Mouse (Mus musculus): ENCODE data around the gene Dlgap3. TPM values are rescaled to one million over a fixed set of nuclear protein-coding genes. Genes with fewer than 3 reads are reported as not detected.

Gene Dlgap3
- polyA plus RNA-seq, 1 experiment from 2014 or later, result 0.77 TPM

GRCm38 (mm10) chr4:127200769-127201617, 32.0 kb downstream of the Dlgap3 start:
- WGBS, result 66% methylated on average over 13 of the region's 13 CpGs
- H3K4me3 ChIP-seq, result no peak overlapping the region
- H3K27ac ChIP-seq, result 0 out of 2 replicates have a peak overlapping the region, but pooled peaks have one; percentile 13
- H3K4me1 ChIP-seq, result peaks cover 12% of the 10 kb centered on the region
- no peaks in the 10 kb centered on the region for H3K9me3 ChIP-seq
- peaks cover 16% of the 10 kb centered on the region for H3K27me3 ChIP-seq (ENCODE audit: insufficient read depth, poor library complexity, severe bottlenecking)
- H3K36me3 ChIP-seq, result no peaks in the 10 kb centered on the region
- no peak for DNase-seq (ENCODE audit: low spot score)

DNA sequence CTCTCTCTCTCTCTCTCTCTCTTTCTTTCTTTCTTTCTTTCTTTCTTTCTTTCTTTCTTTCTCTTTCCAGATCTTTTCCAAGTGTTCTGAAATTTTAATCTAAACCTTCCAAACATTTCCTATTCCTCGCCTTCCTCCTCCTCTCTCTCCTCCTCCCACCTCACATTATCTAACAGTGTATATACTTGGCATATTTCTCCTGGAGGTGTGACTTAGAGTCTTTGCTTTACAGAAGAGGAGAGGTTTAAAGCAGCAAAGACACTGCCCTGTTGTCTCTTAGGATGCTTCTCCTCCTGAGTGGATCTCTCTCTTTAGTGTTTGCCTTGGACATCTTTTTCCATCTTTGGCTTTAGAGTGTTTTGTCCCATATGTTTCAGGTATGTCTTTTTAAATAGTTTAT, 34.1 kb downstream of the Dlgap3 start:
- H3K4me3 ChIP-seq, result no peak overlapping the region
- H3K36me3 ChIP-seq, result no peaks in the 10 kb centered on the region
- peaks cover 13% of the 10 kb centered on the region; the same call in 1 of the 2 replicates for H3K27me3 ChIP-seq (ENCODE audit: insufficient read depth, poor library complexity, severe bottlenecking)
- H3K27ac ChIP-seq, result no peak overlapping the region
- 45% methylated on average over 1 of the region's 1 CpGs for WGBS
- no peaks in the 10 kb centered on the region for H3K9me3 ChIP-seq
- H3K4me1 ChIP-seq, result peaks cover 12% of the 10 kb centered on the region
- DNase-seq (ENCODE audit: low spot score), result no peak

GRCm38 (mm10) chr4:127211318-127211717, 42.3 kb downstream of the Dlgap3 start:
- no peak overlapping the region for H3K27ac ChIP-seq
- DNase-seq (ENCODE audit: low spot score), result no peak
- peaks cover 47% of the 10 kb centered on the region for H3K27me3 ChIP-seq (ENCODE audit: insufficient read depth, poor library complexity, severe bottlenecking)
- no peaks in the 10 kb centered on the region for H3K9me3 ChIP-seq
- WGBS, result 82% methylated on average over 9 of the region's 9 CpGs
- no peaks in the 10 kb centered on the region for H3K36me3 ChIP-seq
- H3K4me3 ChIP-seq, result no peak overlapping the region
- H3K4me1 ChIP-seq, result 0 out of 2 replicates have a peak, but pooled peaks cover 8% of the 10 kb centered on the region

- Histone ChIP-seq H3K4me1 (0 out of 2 replicates have a peak, but pooled peaks cover 8% of the 10 kb centered on the region), H3K36me3 (no peaks in the 10 kb centered on the region), H3K4me3 (no peak overlapping the region), H3K9me3 (no peaks in the 10 kb centered on the region), H3K27me3 (ENCODE audit: insufficient read depth, poor library complexity, severe bottlenecking) (peaks cover 56% of the 10 kb centered on the region), H3K27ac (no peak overlapping the region)
- WGBS, result 20% methylated on average over 28 of the region's 28 CpGs
- no peak for DNase-seq (ENCODE audit: low spot score)
These were observed 45.5 kb downstream of the Dlgap3 start for GRCm38 (mm10) chr4:127214510-127214909.

DNA sequence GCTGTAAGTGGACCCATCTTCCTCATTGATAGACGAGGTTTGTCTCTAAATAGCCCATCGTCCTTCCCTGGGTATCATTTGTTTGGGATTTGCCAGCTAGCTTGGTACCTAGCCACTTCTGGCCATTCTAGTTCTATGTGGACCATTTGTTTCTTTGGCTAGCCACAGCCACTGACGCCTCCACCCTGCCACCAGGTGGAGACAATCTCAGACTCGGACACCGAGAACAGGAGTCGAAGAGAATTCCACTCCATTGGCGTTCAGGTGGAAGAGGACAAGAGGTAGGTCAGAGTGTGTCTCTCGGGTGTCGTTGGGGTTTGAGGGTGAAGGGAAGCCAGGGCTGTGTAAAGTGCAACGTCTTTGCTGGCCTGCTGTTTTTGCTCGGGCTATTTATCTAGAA, 46.1 kb downstream of the Dlgap3 start:
- no peaks in the 10 kb centered on the region for H3K9me3 ChIP-seq
- DNase-seq (ENCODE audit: low spot score), result no peak
- no peak overlapping the region for H3K27ac ChIP-seq
- peaks cover 56% of the 10 kb centered on the region for H3K27me3 ChIP-seq (ENCODE audit: insufficient read depth, poor library complexity, severe bottlenecking)
- no peaks in the 10 kb centered on the region for H3K36me3 ChIP-seq
- 0 out of 2 replicates have a peak, but pooled peaks cover 8% of the 10 kb centered on the region for H3K4me1 ChIP-seq
- WGBS, result 51% methylated on average over 11 of the region's 11 CpGs
- H3K4me3 ChIP-seq, result no peak overlapping the region

GRCm38 (mm10) chr4:127215799-127216198, 46.8 kb downstream of the Dlgap3 start:
- 0 out of 2 replicates have a peak, but pooled peaks cover 8% of the 10 kb centered on the region for H3K4me1 ChIP-seq
- H3K4me3 ChIP-seq, result no peak overlapping the region
- 51% methylated on average over 5 of the region's 9 CpGs for WGBS
- no peaks in the 10 kb centered on the region for H3K36me3 ChIP-seq
- peaks cover 56% of the 10 kb centered on the region for H3K27me3 ChIP-seq (ENCODE audit: insufficient read depth, poor library complexity, severe bottlenecking)
- DNase-seq (ENCODE audit: low spot score), result no peak
- no peak overlapping the region for H3K27ac ChIP-seq
- H3K9me3 ChIP-seq, result no peaks in the 10 kb centered on the region

GRCm38 (mm10) chr4:127216251-127216651, 47.2 kb downstream of the Dlgap3 start:
- 0 out of 2 replicates have a peak, but pooled peaks cover 8% of the 10 kb centered on the region for H3K4me1 ChIP-seq
- WGBS, result 66% methylated on average over 4 of the region's 4 CpGs
- H3K36me3 ChIP-seq, result no peaks in the 10 kb centered on the region
- H3K4me3 ChIP-seq, result no peak overlapping the region
- H3K27ac ChIP-seq, result no peak overlapping the region
- no peak for DNase-seq (ENCODE audit: low spot score)
- H3K9me3 ChIP-seq, result no peaks in the 10 kb centered on the region
- H3K27me3 ChIP-seq (ENCODE audit: insufficient read depth, poor library complexity, severe bottlenecking), result peaks cover 56% of the 10 kb centered on the region

DNA sequence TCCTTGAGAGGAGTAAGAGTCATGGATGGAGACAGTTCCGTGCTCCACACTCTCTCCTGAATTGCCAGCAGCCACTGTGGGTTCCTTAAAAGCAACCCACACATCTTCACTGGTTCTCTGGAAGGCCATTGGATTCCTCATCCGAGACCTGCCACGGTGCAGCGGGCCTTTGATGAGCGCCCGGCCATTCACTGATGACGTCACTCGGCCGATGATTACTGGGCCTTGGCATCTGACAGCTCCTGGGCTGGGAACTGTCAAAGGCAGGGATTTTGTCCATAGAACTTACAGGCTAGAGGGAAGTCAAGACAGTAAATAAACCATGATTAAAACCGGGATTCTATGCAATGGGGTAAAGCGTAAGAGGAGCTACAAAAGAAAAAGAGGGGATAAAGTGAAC, 48.0 kb downstream of the Dlgap3 start:
- WGBS, result 59% methylated on average over 11 of the region's 11 CpGs
- Histone ChIP-seq H3K9me3 (no peaks in the 10 kb centered on the region), H3K4me3 (no peak overlapping the region), H3K4me1 (0 out of 2 replicates have a peak, but pooled peaks cover 8% of the 10 kb centered on the region), H3K27me3 (ENCODE audit: insufficient read depth, poor library complexity, severe bottlenecking) (peaks cover 50% of the 10 kb centered on the region), H3K36me3 (no peaks in the 10 kb centered on the region), H3K27ac (no peak overlapping the region)
- no peak for DNase-seq (ENCODE audit: low spot score)

GRCm38 (mm10) chr4:127223291-127223690, 54.3 kb downstream of the Dlgap3 start:
- H3K9me3 ChIP-seq, result no peaks in the 10 kb centered on the region
- DNase-seq (ENCODE audit: low spot score), result no peak
- H3K4me1 ChIP-seq, result peaks cover 10% of the 10 kb centered on the region; the same call in 1 of the 2 replicates
- H3K27me3 ChIP-seq (ENCODE audit: insufficient read depth, poor library complexity, severe bottlenecking), result peaks cover 55% of the 10 kb centered on the region
- no peak overlapping the region for H3K4me3 ChIP-seq
- no peak overlapping the region for H3K27ac ChIP-seq
- WGBS, result 33% methylated on average over 10 of the region's 10 CpGs
- H3K36me3 ChIP-seq, result no peaks in the 10 kb centered on the region

GRCm38 (mm10) chr4:127223755-127224154, 54.8 kb downstream of the Dlgap3 start:
- Histone ChIP-seq H3K36me3 (no peaks in the 10 kb centered on the region), H3K4me3 (no peak overlapping the region), H3K27ac (no peak overlapping the region), H3K27me3 (ENCODE audit: insufficient read depth, poor library complexity, severe bottlenecking) (peaks cover 60% of the 10 kb centered on the region), H3K4me1 (peaks cover 10% of the 10 kb centered on the region; the same call in 1 of the 2 replicates), H3K9me3 (no peaks in the 10 kb centered on the region)
- no peak for DNase-seq (ENCODE audit: low spot score)
- WGBS, result 66% methylated on average over 4 of the region's 4 CpGs

DNA sequence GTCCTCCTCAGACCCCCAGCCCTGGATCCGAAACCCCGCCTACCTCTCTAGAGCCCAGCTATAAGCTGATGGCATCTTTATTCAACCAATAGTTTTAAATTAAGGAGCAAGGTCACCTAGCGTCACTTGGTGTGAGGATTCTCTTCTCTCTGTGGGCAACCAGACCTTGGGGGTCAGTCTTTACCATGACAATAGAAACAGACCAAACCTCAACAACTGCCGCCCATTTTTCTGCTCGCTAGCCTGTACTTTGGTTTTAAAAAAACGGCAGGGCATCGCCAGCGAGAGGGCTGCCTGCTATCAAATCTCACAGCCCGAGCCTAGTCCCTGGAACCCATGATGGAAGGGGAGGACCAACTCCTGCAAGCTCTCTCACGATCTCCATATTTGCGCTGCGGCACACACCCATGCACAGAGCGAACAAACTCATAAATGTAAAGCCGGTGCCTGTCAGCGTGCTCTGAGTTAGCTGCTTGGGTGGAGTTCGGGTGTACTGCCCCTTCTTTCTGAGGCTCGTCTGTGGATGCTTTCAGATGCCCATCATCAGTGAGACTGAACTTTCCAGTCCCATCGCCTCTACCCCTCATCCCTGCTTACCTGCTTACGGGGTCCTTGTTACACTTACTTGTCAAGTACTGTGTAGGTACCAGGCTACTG, 55.6 kb downstream of the Dlgap3 start:
- peaks cover 68% of the 10 kb centered on the region for H3K27me3 ChIP-seq (ENCODE audit: insufficient read depth, poor library complexity, severe bottlenecking)
- DNase-seq (ENCODE audit: low spot score), result no peak

GRCm38 (mm10) chr4:127226067-127226466, 57.1 kb downstream of the Dlgap3 start:
- DNase-seq (ENCODE audit: low spot score), result no peak
- H3K36me3 ChIP-seq, result no peaks in the 10 kb centered on the region
- H3K27me3 ChIP-seq (ENCODE audit: insufficient read depth, poor library complexity, severe bottlenecking), result peaks cover 69% of the 10 kb centered on the region
- no peak overlapping the region for H3K4me3 ChIP-seq
- WGBS, result 46% methylated on average over 4 of the region's 4 CpGs
- H3K27ac ChIP-seq, result no peak overlapping the region
- H3K4me1 ChIP-seq, result peaks cover 10% of the 10 kb centered on the region; the same call in 1 of the 2 replicates
- no peaks in the 10 kb centered on the region for H3K9me3 ChIP-seq

More for the DNA sequence above, 55.6 kb downstream of the Dlgap3 start:
- 23% methylated on average over 19 of the region's 19 CpGs for WGBS
- no peak overlapping the region for H3K27ac ChIP-seq
- no peaks in the 10 kb centered on the region for H3K36me3 ChIP-seq
- no peak overlapping the region for H3K4me3 ChIP-seq
- H3K4me1 ChIP-seq, result peaks cover 10% of the 10 kb centered on the region; the same call in 1 of the 2 replicates
- no peaks in the 10 kb centered on the region for H3K9me3 ChIP-seq

Measured in heart, embryonic 10.5 days (tissue).